Mouse (Mus musculus) kidney, embryonic 16.5 days (tissue): ENCODE data around the gene Rubcnl. TPM values are rescaled to one million over a fixed set of nuclear protein-coding genes. Genes with fewer than 3 reads are reported as not detected.

Experiments used
- ATAC-seq: fragments of 200-750 bp; cut with Nextera tagmentation; 2 replicates; pipeline ENCODE4 v1.8.0; 2017; ENCODE audit warnings: moderate TSS enrichment; ENCODE audit not compliant: low FRiP score, low TSS enrichment
- H3K27ac ChIP-seq: fragments of 300-500 bp; sonication (generic); 2 replicates; pipeline ENCODE4 v1.5.1; 2014; ENCODE audit warnings: low read length
- H3K27me3 ChIP-seq: fragments of 300-500 bp; sonication (generic); 2 replicates; pipeline ENCODE4 v1.6.1; 2014; ENCODE audit warnings: low read length, control low read depth, mixed read lengths; ENCODE audit not compliant: insufficient read depth
- H3K36me3 ChIP-seq: fragments of 300-500 bp; sonication (generic); 2 replicates; pipeline ENCODE4 v1.6.1; 2014; ENCODE audit warnings: low read length, control low read depth, mixed read lengths; ENCODE audit not compliant: insufficient read depth
- H3K4me1 ChIP-seq: fragments of 300-500 bp; sonication (generic); 2 replicates; pipeline ENCODE4 v1.6.1; 2014; ENCODE audit warnings: low read length, control low read depth, mixed read lengths; ENCODE audit not compliant: insufficient read depth
- H3K4me2 ChIP-seq: fragments of 300-500 bp; sonication (generic); replicated peaks from 2 replicates; pipeline ENCODE4 v1.6.1; 2014; ENCODE audit warnings: low read depth, low read length
- H3K4me3 ChIP-seq: fragments of 300-500 bp; sonication (generic); 2 replicates; pipeline ENCODE4 v1.5.1; 2014; ENCODE audit warnings: mild to moderate bottlenecking, low read length
- H3K9ac ChIP-seq: fragments of 300-500 bp; sonication (generic); replicated peaks from 2 replicates; pipeline ENCODE4 v1.6.1; 2014; ENCODE audit warnings: low read length
- H3K9me3 ChIP-seq: fragments of 300-500 bp; sonication (generic); 2 replicates; pipeline ENCODE4 v1.6.1; 2016; ENCODE audit warnings: low read length, control low read depth
- WGBS: fragments of 180-500 bp; shearing (Covaris S2); extraction: QIAGEN DNeasy Blood & Tissue Kit; methylation state at CpG from one replicate; pipeline ENCODE4 v1.1.7; 2014; 5-methylcytosine and 5-hydroxymethylcytosine counted together
- polyA plus RNA-seq: library from polyadenylated mRNA; unstranded; fragments of >200 nt; fragmentation: Nextera tagmentation; extraction: Ambion mirVana; gene quantifications from 2 replicates; pipeline ENCODE4 v1.2.1, GENCODE M21; 2015

The Rubcnl gene
- polyA plus RNA-seq, 1 experiment from 2014 or later, result 0.34 TPM

DNA sequence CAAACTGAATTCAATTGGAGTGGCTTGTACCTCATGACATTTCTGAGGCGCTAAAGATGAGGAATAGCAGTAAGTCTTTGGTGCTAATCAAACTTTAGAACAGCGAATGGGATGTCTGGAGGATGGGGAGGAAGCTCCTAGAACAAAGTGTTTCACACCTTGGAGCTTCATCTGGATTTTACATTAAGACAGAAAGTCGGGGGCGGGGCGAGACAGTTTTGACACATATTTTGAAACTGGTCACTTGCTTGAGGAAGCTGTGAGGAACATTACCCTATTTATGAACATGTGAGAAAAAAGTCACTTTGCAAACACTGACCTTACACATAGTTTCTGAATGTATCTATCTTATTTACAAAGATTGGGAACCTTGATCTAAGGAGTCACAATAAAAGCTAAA is 49.4 kb downstream of the Rubcnl start:
- no peaks in the 10 kb centered on the region for H3K9me3 ChIP-seq
- H3K27me3 ChIP-seq, result no peaks in the 10 kb centered on the region
- 96% methylated on average over 5 of the region's 5 CpGs for WGBS
- no peaks in the 10 kb centered on the region for H3K4me1 ChIP-seq
- no peak overlapping the region for H3K9ac ChIP-seq
- no peak overlapping the region for H3K27ac ChIP-seq
- H3K36me3 ChIP-seq, result no peaks in the 10 kb centered on the region
- ATAC-seq, result no peak
- H3K4me3 ChIP-seq, result no peak overlapping the region
- H3K4me2 ChIP-seq, result no peak overlapping the region

GRCm38 (mm10) chr14:75068430-75069112 is 52.7 kb downstream of the Rubcnl start:
- no peak overlapping the region for H3K9ac ChIP-seq
- H3K9me3 ChIP-seq, result no peaks in the 10 kb centered on the region
- no peaks in the 10 kb centered on the region for H3K27me3 ChIP-seq
- no peaks in the 10 kb centered on the region for H3K4me1 ChIP-seq
- H3K4me3 ChIP-seq, result no peak overlapping the region
- 72% methylated on average over 16 of the region's 19 CpGs for WGBS
- ATAC-seq, result no peak
- no peak overlapping the region for H3K27ac ChIP-seq
- H3K36me3 ChIP-seq, result no peaks in the 10 kb centered on the region
- no peak overlapping the region for H3K4me2 ChIP-seq

GRCm38 (mm10) chr14:75069356-75069979 is 53.6 kb downstream of the Rubcnl start:
- Histone ChIP-seq H3K4me2 (no peak overlapping the region), H3K36me3 (no peaks in the 10 kb centered on the region), H3K4me3 (no peak overlapping the region), H3K9ac (no peak overlapping the region), H3K27ac (no peak overlapping the region), H3K4me1 (no peaks in the 10 kb centered on the region), H3K27me3 (no peaks in the 10 kb centered on the region), H3K9me3 (no peaks in the 10 kb centered on the region)
- 76% methylated on average over 7 of the region's 7 CpGs for WGBS
- no peak for ATAC-seq

DNA sequence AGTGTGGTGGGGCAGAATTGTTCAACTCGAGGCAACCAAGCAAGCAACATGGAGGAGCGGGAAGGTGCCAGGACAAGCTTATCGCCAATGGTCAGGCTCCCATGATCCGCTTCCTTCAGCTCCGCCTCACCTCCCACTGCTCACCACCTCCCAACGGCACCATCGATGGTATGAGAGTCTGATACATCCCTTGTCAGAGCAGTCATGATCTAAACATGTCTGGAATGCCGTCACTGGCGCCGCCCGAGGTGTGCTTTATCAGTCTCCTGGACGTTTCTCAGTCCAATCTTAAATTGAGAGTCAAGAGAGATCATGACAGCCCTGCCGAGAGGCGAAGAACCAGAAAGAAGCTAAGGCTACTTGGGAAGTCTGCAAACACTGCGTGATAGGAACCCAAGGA is 55.3 kb downstream of the Rubcnl start:
- Histone ChIP-seq H3K27me3 (no peaks in the 10 kb centered on the region), H3K4me1 (no peaks in the 10 kb centered on the region), H3K4me3 (no peak overlapping the region), H3K36me3 (no peaks in the 10 kb centered on the region), H3K4me2 (no peak overlapping the region), H3K27ac (no peak overlapping the region), H3K9ac (no peak overlapping the region), H3K9me3 (no peaks in the 10 kb centered on the region)
- 87% methylated on average over 15 of the region's 15 CpGs for WGBS
- ATAC-seq, result no peak

- no peaks in the 10 kb centered on the region for H3K9me3 ChIP-seq
- 83% methylated on average over 10 of the region's 10 CpGs for WGBS
- no peak for ATAC-seq
These were observed 59.7 kb downstream of the Rubcnl start for GRCm38 (mm10) chr14:75075299-75076180.

GRCm38 (mm10) chr14:75077946-75078345 is 62.1 kb downstream of the Rubcnl start:
- WGBS, result 69% methylated on average over 6 of the region's 6 CpGs
- no peak overlapping the region for H3K27ac ChIP-seq

More at GRCm38 (mm10) chr14:75075299-75076180, 59.7 kb downstream of the Rubcnl start:
- Histone ChIP-seq H3K27ac (no peak overlapping the region), H3K4me2 (no peak overlapping the region), H3K27me3 (no peaks in the 10 kb centered on the region), H3K36me3 (no peaks in the 10 kb centered on the region), H3K4me3 (no peak overlapping the region), H3K4me1 (no peaks in the 10 kb centered on the region), H3K9ac (no peak overlapping the region)

More at GRCm38 (mm10) chr14:75077946-75078345, 62.1 kb downstream of the Rubcnl start:
- ATAC-seq, result no peak
- Histone ChIP-seq H3K4me1 (no peaks in the 10 kb centered on the region), H3K36me3 (no peaks in the 10 kb centered on the region), H3K27me3 (no peaks in the 10 kb centered on the region), H3K9ac (no peak overlapping the region), H3K9me3 (no peaks in the 10 kb centered on the region), H3K4me3 (no peak overlapping the region), H3K4me2 (no peak overlapping the region)

Other genes starting within 250 kb of the Rubcnl start
- gene Lrch1, start 68.2 kb upstream of the Rubcnl start, polyA plus RNA-seq, result 18.3 and 24.5 TPM in 2 replicates
- not detected in 2 replicates for gene Lrrc63, start 114.9 kb downstream of the Rubcnl start, polyA plus RNA-seq
- 20.6 and 23.4 TPM in 2 replicates for gene Lcp1, start 115.1 kb downstream of the Rubcnl start, polyA plus RNA-seq
- 18.2 and 19.8 TPM in 2 replicates for gene Cpb2, start 226.3 kb downstream of the Rubcnl start, polyA plus RNA-seq